Mouse (Mus musculus) embryonic facial prominence, embryonic 11.5 days (tissue): ENCODE data around the gene Sphk2. TPM values are rescaled to one million over a fixed set of nuclear protein-coding genes. Genes with fewer than 3 reads are reported as not detected.
A peak's percentile ranks its signal among the peaks of the same experiment; 100 is the strongest.

Source experiments
- ATAC-seq: fragments of 200-750 bp; cut with Nextera tagmentation; replicated peaks from 2 replicates; pipeline ENCODE4 v1.8.0; 2017; ENCODE audit warnings: low read depth; ENCODE audit not compliant: insufficient number of reproducible peaks, low FRiP score, low TSS enrichment
- DNase-seq: peaks from one replicate; pipeline ENCODE4 v3.0.0-alpha.2; 2015; ENCODE audit warnings: low spot score
- H3K27ac ChIP-seq: fragments of 300-500 bp; sonication (generic); replicated peaks from 2 replicates; pipeline ENCODE4 v1.5.1; 2014; ENCODE audit warnings: mild to moderate bottlenecking, low read depth, low read length, control low read depth
- H3K27me3 ChIP-seq: fragments of 300-500 bp; sonication (generic); 2 replicates; pipeline ENCODE4 v1.6.1; 2014; ENCODE audit warnings: mild to moderate bottlenecking, low read length, moderate library complexity, mixed read lengths; ENCODE audit not compliant: control insufficient read depth, insufficient read depth
- H3K36me3 ChIP-seq: fragments of 300-500 bp; sonication (generic); replicated peaks from 2 replicates; pipeline ENCODE4 v1.6.1; 2014; ENCODE audit warnings: low read depth, mild to moderate bottlenecking, low read length, moderate library complexity, mixed read lengths; ENCODE audit not compliant: control insufficient read depth, insufficient read depth
- H3K4me1 ChIP-seq: fragments of 300-500 bp; sonication (generic); 2 replicates; pipeline ENCODE4 v1.6.1; 2014; ENCODE audit warnings: low read length, mixed read lengths; ENCODE audit not compliant: control insufficient read depth, insufficient read depth
- H3K4me2 ChIP-seq: fragments of 300-500 bp; sonication (generic); 2 replicates; pipeline ENCODE4 v1.6.1; 2014; ENCODE audit warnings: low read depth, mild to moderate bottlenecking, control low read depth, low read length, moderate library complexity
- H3K4me3 ChIP-seq: fragments of 300-500 bp; sonication (generic); 2 replicates; pipeline ENCODE4 v1.5.1; 2014; ENCODE audit warnings: low read depth, low read length, control low read depth
- H3K9ac ChIP-seq: fragments of 300-500 bp; sonication (generic); replicated peaks from 2 replicates; pipeline ENCODE4 v1.6.1; 2014; ENCODE audit warnings: mild to moderate bottlenecking, control low read depth, low read length
- H3K9me3 ChIP-seq: fragments of 300-500 bp; sonication (generic); replicated peaks from 2 replicates; pipeline ENCODE4 v1.6.1; 2016; ENCODE audit warnings: mild to moderate bottlenecking, low read length, inconsistent platforms, mixed read lengths; ENCODE audit not compliant: control insufficient read depth
- WGBS: fragments of 180-500 bp; shearing (Covaris S2); extraction: QIAGEN DNeasy Blood & Tissue Kit; methylation state at CpG from one replicate; pipeline ENCODE4 v1.1.7; 2014; 5-methylcytosine and 5-hydroxymethylcytosine counted together
- polyA plus RNA-seq: library from polyadenylated mRNA; unstranded; fragments of >200 nt; fragmentation: Nextera tagmentation; extraction: Ambion mirVana; gene quantifications from 2 replicates; pipeline ENCODE4 v1.2.1, GENCODE M21; 2014

Gene Sphk2
- polyA plus RNA-seq, 1 experiment from 2014 or later: 14.9 TPM

DNA sequence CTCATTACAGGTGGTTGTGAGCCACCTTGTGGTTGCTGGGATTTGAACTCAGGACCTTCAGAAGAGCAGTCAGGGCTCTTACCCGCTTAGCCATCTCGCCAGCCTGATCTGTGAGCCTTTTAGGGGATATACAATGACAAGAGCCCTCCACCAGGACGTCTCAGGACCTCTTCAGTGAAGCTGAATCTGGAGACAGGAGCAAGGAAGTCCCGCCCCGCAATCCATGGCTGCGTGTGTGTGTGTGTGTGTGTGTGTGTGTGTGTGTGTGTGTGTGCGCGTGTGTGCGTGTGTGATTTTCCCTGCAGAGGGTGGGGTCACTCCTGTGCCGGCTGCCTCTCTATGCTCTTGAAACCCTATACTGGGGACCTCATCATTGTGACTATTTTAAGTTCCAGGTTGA, 22.0 kb upstream of the Sphk2 start:
- Histone ChIP-seq H3K9ac (no peak overlapping the region), H3K27me3 (no peaks in the 10 kb centered on the region), H3K27ac (no peak overlapping the region), H3K9me3 (no peaks in the 10 kb centered on the region), H3K4me3 (no peak overlapping the region), H3K36me3 (no peaks in the 10 kb centered on the region), H3K4me1 (no peaks in the 10 kb centered on the region; the same call in 1 of the 2 replicates), H3K4me2 (no peak overlapping the region)
- ATAC-seq (no peak), DNase-seq (no peak)
- WGBS: 69% methylated on average over 9 of the region's 10 CpGs

DNA sequence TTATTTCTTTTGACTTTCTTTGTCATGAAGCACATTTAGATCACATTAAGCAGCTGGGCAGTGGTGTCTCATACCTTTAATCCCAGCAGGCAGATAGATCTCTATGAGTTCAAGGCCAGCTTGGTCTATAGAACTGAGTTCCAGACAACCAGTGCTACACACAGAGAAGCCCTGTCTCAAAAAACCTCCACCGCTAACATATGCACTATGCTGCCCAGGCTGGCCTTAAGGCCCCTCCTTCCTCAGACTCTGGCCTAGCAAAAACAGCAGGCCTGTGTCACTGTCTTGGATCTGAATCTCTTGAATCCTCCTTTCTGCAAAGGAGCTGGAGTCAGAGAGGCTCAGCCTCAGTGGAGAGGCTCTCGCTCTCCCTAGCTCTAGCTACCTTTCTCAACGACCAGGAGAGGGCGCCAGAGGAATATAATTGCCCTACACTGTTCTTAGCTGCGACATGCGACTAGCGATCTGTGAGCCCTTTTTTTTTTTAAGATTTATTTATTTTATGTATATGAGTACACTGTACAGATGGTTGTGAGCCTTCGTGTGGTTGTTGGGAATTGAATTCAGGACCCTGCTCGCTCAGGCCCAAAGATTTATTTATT, 21.5 kb upstream of the Sphk2 start:
- WGBS: 9% methylated on average over 9 of the region's 9 CpGs
- H3K27me3 ChIP-seq: no peaks in the 10 kb centered on the region

GRCm38 (mm10) chr7:45733477-45733876, 15.7 kb upstream of the Sphk2 start:
- H3K9ac ChIP-seq: no peak overlapping the region
- 89% methylated on average over 5 of the region's 5 CpGs for WGBS
- ATAC-seq (no peak), DNase-seq (no peak)
- no peak overlapping the region for H3K4me3 ChIP-seq
- no peak overlapping the region for H3K27ac ChIP-seq
- H3K4me2 ChIP-seq: no peak overlapping the region
- H3K36me3 ChIP-seq: no peaks in the 10 kb centered on the region
- H3K4me1 ChIP-seq: peaks cover 4% of the 10 kb centered on the region; the same call in 1 of the 2 replicates
- no peaks in the 10 kb centered on the region for H3K27me3 ChIP-seq
- no peaks in the 10 kb centered on the region for H3K9me3 ChIP-seq

More for the DNA sequence above, 21.5 kb upstream of the Sphk2 start:
- Histone ChIP-seq H3K4me2 (no peak overlapping the region), H3K36me3 (no peaks in the 10 kb centered on the region), H3K9ac (no peak overlapping the region), H3K4me3 (no peak overlapping the region), H3K9me3 (no peaks in the 10 kb centered on the region), H3K4me1 (no peaks in the 10 kb centered on the region; the same call in 1 of the 2 replicates), H3K27ac (no peak overlapping the region)
- DNase-seq: peak; percentile 89
- peak; percentile 83; the same call in 1 of the 2 replicates for ATAC-seq

- Histone ChIP-seq H3K27me3 (no peaks in the 10 kb centered on the region), H3K9me3 (no peaks in the 10 kb centered on the region), H3K9ac (no peak overlapping the region; the same call in 1 of the 2 replicates), H3K36me3 (no peaks in the 10 kb centered on the region), H3K4me2 (no peak overlapping the region), H3K4me3 (no peak overlapping the region), H3K4me1 (peaks cover 4% of the 10 kb centered on the region; the same call in 1 of the 2 replicates), H3K27ac (no peak overlapping the region; the same call in 1 of the 2 replicates)
- peak; percentile 76 for DNase-seq
- 22% methylated on average over 16 of the region's 16 CpGs for WGBS
- ATAC-seq: 0 out of 2 replicates have a peak, but pooled peaks have one; percentile 4
These were observed 13.1 kb upstream of the Sphk2 start for GRCm38 (mm10) chr7:45730727-45731431.

- no peaks in the 10 kb centered on the region for H3K9me3 ChIP-seq
- H3K4me1 ChIP-seq: peaks cover 4% of the 10 kb centered on the region; the same call in 1 of the 2 replicates
- 87% methylated on average over 3 of the region's 3 CpGs for WGBS
- H3K4me3 ChIP-seq: no peak overlapping the region
- H3K4me2 ChIP-seq: no peak overlapping the region
- H3K27me3 ChIP-seq: no peaks in the 10 kb centered on the region
- no peak overlapping the region for H3K9ac ChIP-seq
- H3K36me3 ChIP-seq: peaks cover 6% of the 10 kb centered on the region; the same call in 1 of the 2 replicates
- H3K27ac ChIP-seq: no peak overlapping the region
- ATAC-seq: no peak
- no peak for DNase-seq
These were observed 9.8 kb upstream of the Sphk2 start for GRCm38 (mm10) chr7:45727625-45728024.

DNA sequence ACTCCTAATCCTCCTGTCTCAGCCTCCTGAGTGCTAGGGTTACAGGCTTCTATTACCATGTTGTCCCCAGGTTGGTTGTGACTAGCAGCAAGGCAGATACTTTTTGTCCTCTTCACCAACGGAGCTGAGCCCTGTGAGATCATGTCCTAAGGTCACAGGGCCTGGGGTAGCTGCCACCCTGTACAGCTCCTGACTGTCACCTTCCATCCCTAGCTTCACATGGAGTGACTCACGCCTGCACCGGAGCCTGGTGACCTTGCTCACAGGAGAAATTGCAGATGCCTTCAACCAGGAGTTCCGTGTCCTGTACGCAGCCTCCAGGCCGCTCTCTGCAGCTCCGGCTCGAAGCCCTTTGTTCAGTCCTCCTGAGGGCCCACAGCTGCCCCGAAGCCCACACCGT, 8.6 kb upstream of the Sphk2 start:
- no peak overlapping the region for H3K4me2 ChIP-seq
- DNase-seq (no peak), ATAC-seq (no peak)
- H3K27ac ChIP-seq: no peak overlapping the region
- no peaks in the 10 kb centered on the region for H3K9me3 ChIP-seq
- 92% methylated on average over 10 of the region's 10 CpGs for WGBS
- H3K9ac ChIP-seq: no peak overlapping the region
- no peak overlapping the region for H3K4me3 ChIP-seq
- H3K4me1 ChIP-seq: peaks cover 4% of the 10 kb centered on the region; the same call in 1 of the 2 replicates
- peaks cover 11% of the 10 kb centered on the region; the same call in 1 of the 2 replicates for H3K36me3 ChIP-seq
- no peaks in the 10 kb centered on the region for H3K27me3 ChIP-seq

DNA sequence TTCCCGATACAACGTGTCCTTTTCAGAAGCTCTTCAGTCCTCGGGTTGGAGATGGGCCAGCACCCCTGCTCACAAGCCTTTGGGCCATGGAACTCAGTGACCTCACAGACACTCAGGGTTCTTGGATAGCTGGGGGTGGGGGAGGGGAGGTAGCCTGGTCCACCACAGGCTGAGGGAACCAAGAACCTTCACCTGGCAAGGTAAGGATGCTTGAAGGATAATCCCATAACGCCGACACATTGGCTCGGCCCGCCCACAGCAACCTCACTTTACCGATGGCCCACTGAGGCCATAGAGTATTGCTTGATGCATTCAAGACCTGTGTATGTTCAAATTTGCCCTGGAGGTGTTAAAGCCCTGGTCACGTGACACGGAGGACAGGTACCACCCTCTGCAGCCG, 7.9 kb upstream of the Sphk2 start, which contains the start of gene Spaca4:
Spaca4 (minus strand) TSS at position 101 of the 400 bp plus-strand sequence.
- H3K9ac ChIP-seq: no peak within 1 kb of the TSS
- peaks cover 4% of the 10 kb centered on the region; the same call in 1 of the 2 replicates for H3K4me1 ChIP-seq
- H3K27ac ChIP-seq: no peak within 1 kb of the TSS
- no peak for ATAC-seq
- H3K4me3 ChIP-seq: no peak within 1 kb of the TSS
- no peak for DNase-seq
- H3K9me3 ChIP-seq: no peaks in the 10 kb centered on the region
- H3K27me3 ChIP-seq: no peaks in the 10 kb centered on the region
- H3K4me2 ChIP-seq: no peak within 1 kb of the TSS
- H3K36me3 ChIP-seq: peaks cover 16% of the 10 kb centered on the region
- WGBS: 87% methylated on average over 11 of the region's 11 CpGs

GRCm38 (mm10) chr7:45725151-45725550, 7.3 kb upstream of the Sphk2 start:
- H3K36me3 ChIP-seq: peaks cover 18% of the 10 kb centered on the region
- 90% methylated on average over 9 of the region's 9 CpGs for WGBS
- H3K4me2 ChIP-seq: no peak overlapping the region
- no peak overlapping the region for H3K4me3 ChIP-seq
- ATAC-seq (no peak), DNase-seq (no peak)
- H3K27me3 ChIP-seq: no peaks in the 10 kb centered on the region
- H3K9ac ChIP-seq: no peak overlapping the region
- H3K4me1 ChIP-seq: no peaks in the 10 kb centered on the region; the same call in 1 of the 2 replicates
- no peak overlapping the region for H3K27ac ChIP-seq
- no peaks in the 10 kb centered on the region for H3K9me3 ChIP-seq
